Mouse (Mus musculus): ENCODE measurements around the gene Nfe2l1.

DNA sequence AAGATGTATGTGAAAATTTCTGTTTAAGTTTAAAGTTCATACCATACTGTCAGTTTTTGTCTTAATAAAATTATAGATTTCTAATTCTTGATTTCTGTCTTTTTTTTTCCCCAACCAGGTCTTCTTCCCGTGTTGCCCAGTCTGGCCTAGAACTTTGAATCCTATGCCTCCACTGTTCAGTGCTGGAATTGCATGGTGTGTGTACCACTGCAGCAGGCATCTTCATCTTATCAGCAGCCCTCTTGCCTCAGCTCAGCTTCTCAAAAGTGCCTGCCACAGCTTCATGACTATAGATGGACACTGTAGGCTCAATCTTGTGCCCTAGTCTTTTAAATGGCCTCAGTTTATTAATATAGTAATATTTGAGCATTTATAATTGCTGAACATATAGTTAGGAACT lies 21.7 kb downstream of the Nfe2l1 start:
- TF ChIP-seq CTCF (IDR thresholded peaks at IDR 0.05; ENCODE audit: extremely low read depth, insufficient read depth, insufficient read length, insufficient replicate concordance) (no peak), POLR2A (IDR thresholded peaks at IDR 0.05; ENCODE audit: low read depth, low read length) (no peak)
